In the genomic region with DNA sequence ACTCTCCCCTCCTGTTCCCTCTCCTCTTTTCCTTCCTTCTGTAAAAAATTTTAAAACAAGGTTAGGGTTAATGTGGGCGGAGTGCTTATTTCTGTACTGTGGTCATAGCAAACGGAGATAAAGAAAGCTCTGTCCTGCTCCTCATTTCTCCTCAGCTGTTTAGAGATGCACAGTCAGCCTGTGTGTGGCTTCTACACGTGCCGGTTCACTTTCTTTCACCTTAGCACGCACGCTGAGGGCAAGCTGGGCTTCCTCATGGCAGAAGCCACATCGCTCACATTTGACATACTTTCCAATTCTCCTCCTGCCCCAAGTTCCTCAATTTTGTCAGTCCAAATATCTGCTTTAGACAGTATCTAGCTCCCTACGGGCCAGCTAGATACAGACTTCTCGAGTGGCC, we compare ENCODE assay signal across 15 mouse cellular contexts.
DNase-seq lines count a peak whose midpoint lies in the region; ATAC-seq and TF ChIP-seq lines count a peak whose summit lies in the region.
"Had no signal": no experiment of that assay in that cellular context is flagged by ENCODE, and none has a peak within 500 bp of the region (broad histone marks: within the 10 kb centered on the region; RNA-seq: fewer than 3 reads in every experiment).

No protein-coding gene starts in this region.

- no peak for TF ChIP-seq CTCF in layer of hippocampus, adult 2 months (conservative IDR thresholded peaks at IDR 0.05)

- peak; percentile 84 for ATAC-seq in megakaryocyte, adult 5-6 weeks (ENCODE audit: poor library complexity, severe bottlenecking)

- H3K27ac ChIP-seq in layer of hippocampus, adult 2 months, result 0 out of 2 replicates have a peak overlapping the region, but pooled peaks have one; percentile 80
- H3K27ac ChIP-seq: kidney, postnatal 0 days; midbrain, embryonic 12.5 days had no signal

- no peak for DNase-seq in layer of hippocampus, adult 2 months (ENCODE audit: low spot score in 2 of 2)
- DNase-seq in layer of hippocampus, adult 18-20 months (ENCODE audit: low spot score in 2 of 2), result no peak
- peak; percentile 41 to 67 for DNase-seq in right cerebral cortex, postnatal 10 days (ENCODE audit: low spot score in 2 of 2)
- DNase-seq in right cerebral cortex, postnatal 4 days, result no peak
- no peak for DNase-seq in natural killer cell, adult 2 months (ENCODE audit: low spot score in 2 of 2)
- DNase-seq in right cerebral cortex, adult 18-20 months, result no peak
- DNase-seq: cerebellum, adult 11-12 months; cerebellum, postnatal 25 days; lung, postnatal 10 days had no signal

- no peak overlapping the region for H3K4me3 ChIP-seq in layer of hippocampus, adult 2 months
- H3K4me3 ChIP-seq: hindbrain, embryonic 12.5 days; limb, embryonic 15.5 days; midbrain, embryonic 12.5 days; myocyte had no signal

Comparison
In these comparisons a context has a peak if more than half of its experiments do, and no peak if none do; other contexts are left out.
1. DNase-seq: peak in right cerebral cortex, postnatal 10 days (2 of 2); none in layer of hippocampus, adult 2 months (0 of 2), layer of hippocampus, adult 18-20 months (0 of 2), right cerebral cortex, postnatal 4 days (single experiment), natural killer cell, adult 2 months (0 of 2) and right cerebral cortex, adult 18-20 months (single experiment).